Mouse (Mus musculus) cerebellum, adult 2 months (tissue): Measurements from ENCODE around the gene Hs3st3a1.

ENCODE experiments used
- CTCF ChIP-seq: fragments of 200-500 bp; IDR thresholded peaks from 2 replicates; pipeline ENCODE4 v1.5.1; 2011; ENCODE audit warnings: low read depth, mild to moderate bottlenecking, control low read depth, low read length, moderate library complexity, borderline replicate concordance; ENCODE audit not compliant: insufficient read depth
- POLR2A ChIP-seq: fragments of 200-500 bp; IDR thresholded peaks from 2 replicates; pipeline ENCODE4 v1.6.1; 2011; ENCODE audit warnings: low read length, control low read depth, borderline replicate concordance; ENCODE audit not compliant: insufficient read depth

GRCm38 (mm10) chr11:64435546-64436411 lies 647 bp downstream of the Hs3st3a1 start:
- TF ChIP-seq POLR2A (no peak), CTCF (no peak)
